Mouse (Mus musculus) liver, embryonic 14.5 days (tissue): ENCODE measurements at regions not wholly inside any gene's neighbourhood (a gene's known extent, or its start where the extent isn't known, plus 50 kb on each side); places are given as distances from the start of the nearest gene placed in this dataset.

Source experiments
- ATAC-seq: fragments of 200-750 bp; cut with Nextera tagmentation; 2 replicates; pipeline ENCODE4 v1.8.0; 2017; ENCODE audit warnings: moderate number of reproducible peaks, mild to moderate bottlenecking, moderate library complexity; ENCODE audit not compliant: insufficient read depth
- DNase-seq, 3 experiments: peaks; one replicate each; pipeline ENCODE4 v3.0.0-alpha.2; 2012 to 2013; ENCODE audit warnings: low read depth in 3 of 3, low spot score in 3 of 3
- H3K27ac ChIP-seq: fragments of 300-500 bp; sonication (generic); 2 replicates; pipeline ENCODE4 v1.5.1; 2014; ENCODE audit warnings: moderate library complexity, mild to moderate bottlenecking, control low read depth, inconsistent platforms
- H3K27me3 ChIP-seq: fragments of 300-500 bp; sonication (generic); 2 replicates; pipeline ENCODE4 v1.6.1; 2014; ENCODE audit warnings: mild to moderate bottlenecking, low read length, moderate library complexity; ENCODE audit not compliant: control insufficient read depth, insufficient read depth
- H3K36me3 ChIP-seq: fragments of 300-500 bp; sonication (generic); replicated peaks from 2 replicates; pipeline ENCODE4 v1.6.1; 2014; ENCODE audit warnings: low read depth; ENCODE audit not compliant: control insufficient read depth, insufficient read depth
- H3K4me1 ChIP-seq, 2 experiments: fragments of 200-500 bp in 1 of 2; fragments of 300-500 bp in 1 of 2; sonication (generic) in 1 of 2; replicated peaks; 2 replicates each; pipeline ENCODE4 v1.6.1; 2012 to 2014; ENCODE audit warnings: antibody characterized with exemption in 1 of 2, inconsistent platforms in 1 of 2, low read length in 1 of 2; ENCODE audit not compliant: control insufficient read depth in 2 of 2, insufficient read depth in 2 of 2
- H3K4me2 ChIP-seq: fragments of 300-500 bp; sonication (generic); 2 replicates; pipeline ENCODE4 v1.6.1; 2014; ENCODE audit warnings: low read depth, mild to moderate bottlenecking, control low read depth, moderate library complexity
- H3K4me3 ChIP-seq, 2 experiments: fragments of 200-500 bp in 1 of 2; fragments of 300-500 bp in 1 of 2; sonication (generic) in 1 of 2; 2 replicates each; pipeline ENCODE4 v1.5.1; 2012 to 2014; ENCODE audit warnings: low read depth in 2 of 2, low read length in 2 of 2, mild to moderate bottlenecking in 2 of 2, control low read depth in 1 of 2, inconsistent platforms in 1 of 2, moderate library complexity in 1 of 2; ENCODE audit not compliant: insufficient read depth in 1 of 2
- H3K9ac ChIP-seq: fragments of 300-500 bp; sonication (generic); replicated peaks from 2 replicates; pipeline ENCODE4 v1.6.1; 2014; ENCODE audit warnings: mild to moderate bottlenecking, control low read depth, moderate library complexity
- H3K9me3 ChIP-seq: fragments of 300-500 bp; sonication (generic); 2 replicates; pipeline ENCODE4 v1.6.1; 2016; ENCODE audit warnings: low read length, mixed read lengths; ENCODE audit not compliant: control insufficient read depth
- CTCF ChIP-seq: IDR thresholded peaks from 2 replicates; pipeline ENCODE4 v1.5.1; 2016; ENCODE audit warnings: antibody characterized with exemption, low read depth, control low read depth
- EP300 ChIP-seq: IDR thresholded peaks from 2 replicates; pipeline ENCODE4 v1.6.1; 2016; ENCODE audit warnings: antibody characterized with exemption, low read depth
- WGBS: fragments of 180-500 bp; shearing (Covaris S2); extraction: QIAGEN DNeasy Blood & Tissue Kit; methylation state at CpG from one replicate; pipeline ENCODE4 v1.1.7; 2014; ENCODE audit not compliant: insufficient replicate concordance; 5-methylcytosine and 5-hydroxymethylcytosine counted together

DNA sequence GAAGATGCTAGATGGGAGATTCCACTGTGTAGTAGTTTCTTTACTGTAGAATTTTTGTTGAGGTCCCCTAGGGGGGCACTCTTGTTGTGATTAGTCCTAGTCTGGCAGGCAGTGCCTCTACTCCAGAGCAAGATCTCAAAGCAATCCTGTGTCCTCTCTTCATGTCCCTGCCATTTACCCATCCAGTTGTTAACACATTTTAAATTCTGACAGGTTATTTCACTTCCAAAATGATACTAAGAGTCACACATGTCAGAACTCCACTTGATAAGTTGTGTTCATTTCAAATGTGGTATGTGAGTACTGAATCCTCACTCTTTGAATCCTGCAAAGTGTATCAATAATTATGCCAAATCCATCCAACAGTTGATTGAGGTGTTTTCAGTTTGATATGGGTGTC, 530.6 kb downstream of the Prkd1 start:
- no peak overlapping the region for H3K9ac ChIP-seq
- H3K4me3 ChIP-seq = no peak overlapping the region
- DNase-seq = no peak
- ATAC-seq = no peak
- TF ChIP-seq EP300 (no peak), CTCF (no peak)
- H3K27me3 ChIP-seq = no peaks in the 10 kb centered on the region
- H3K4me1 ChIP-seq = no peaks in the 10 kb centered on the region
- no peak overlapping the region for H3K27ac ChIP-seq
- H3K4me2 ChIP-seq = no peak overlapping the region
- H3K9me3 ChIP-seq = no peaks in the 10 kb centered on the region
- no peaks in the 10 kb centered on the region for H3K36me3 ChIP-seq

DNA sequence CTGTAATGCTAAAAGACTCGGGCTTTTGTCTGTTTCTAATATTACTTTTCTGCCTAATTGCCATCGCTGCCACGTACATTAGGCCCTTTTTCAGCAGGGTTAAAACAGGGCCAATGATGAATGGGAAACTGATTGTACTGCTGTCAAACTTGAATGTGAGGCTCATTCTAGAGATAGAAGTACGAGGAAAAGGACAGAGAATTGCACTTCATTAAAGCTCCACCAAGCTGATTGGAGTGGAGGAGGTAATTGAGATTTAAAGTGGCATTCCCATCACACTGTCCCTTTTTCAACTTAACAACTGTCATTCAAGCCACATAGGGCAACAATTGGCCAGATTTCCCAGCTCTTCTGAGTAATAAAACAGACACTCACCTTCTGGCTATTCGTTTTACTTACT, 526.8 kb downstream of the Prkd1 start:
- WGBS = 46% methylated on average over 5 of the region's 5 CpGs
- no peak for DNase-seq
- Histone ChIP-seq H3K4me1 (no peaks in the 10 kb centered on the region), H3K4me2 (no peak overlapping the region), H3K36me3 (no peaks in the 10 kb centered on the region), H3K27ac (no peak overlapping the region), H3K27me3 (no peaks in the 10 kb centered on the region), H3K9ac (no peak overlapping the region), H3K4me3 (no peak overlapping the region), H3K9me3 (no peaks in the 10 kb centered on the region)
- ATAC-seq = no peak
- no peak for TF ChIP-seq CTCF

DNA sequence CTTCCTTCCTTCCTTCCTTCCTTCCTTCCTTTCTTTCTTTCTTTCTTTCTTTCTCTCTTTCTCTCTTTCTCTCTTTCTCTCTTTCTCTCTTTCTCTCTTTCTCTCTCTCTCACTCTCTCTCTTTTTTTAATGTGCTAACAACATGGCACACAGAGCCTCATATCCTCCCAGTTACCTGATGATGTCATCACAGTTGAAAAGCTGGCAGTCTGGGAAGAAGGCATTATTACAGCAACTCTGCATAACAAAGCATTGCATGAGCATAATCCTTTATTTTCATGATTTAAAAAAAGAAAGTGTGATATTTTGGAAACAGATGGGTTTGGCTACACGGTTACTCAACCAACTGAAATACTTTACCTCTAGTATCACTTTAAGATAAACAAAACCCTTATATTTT, 525.9 kb downstream of the Prkd1 start:
- H3K9ac ChIP-seq = no peak overlapping the region
- H3K36me3 ChIP-seq = no peaks in the 10 kb centered on the region
- H3K27ac ChIP-seq = no peak overlapping the region
- H3K4me1 ChIP-seq = no peaks in the 10 kb centered on the region
- no peak for ATAC-seq
- WGBS = 54% methylated on average over 1 of the region's 1 CpGs
- no peak for DNase-seq
- no peaks in the 10 kb centered on the region for H3K27me3 ChIP-seq
- H3K4me3 ChIP-seq = no peak overlapping the region
- H3K9me3 ChIP-seq = no peaks in the 10 kb centered on the region
- H3K4me2 ChIP-seq = no peak overlapping the region
- TF ChIP-seq EP300 (no peak), CTCF (no peak)

DNA sequence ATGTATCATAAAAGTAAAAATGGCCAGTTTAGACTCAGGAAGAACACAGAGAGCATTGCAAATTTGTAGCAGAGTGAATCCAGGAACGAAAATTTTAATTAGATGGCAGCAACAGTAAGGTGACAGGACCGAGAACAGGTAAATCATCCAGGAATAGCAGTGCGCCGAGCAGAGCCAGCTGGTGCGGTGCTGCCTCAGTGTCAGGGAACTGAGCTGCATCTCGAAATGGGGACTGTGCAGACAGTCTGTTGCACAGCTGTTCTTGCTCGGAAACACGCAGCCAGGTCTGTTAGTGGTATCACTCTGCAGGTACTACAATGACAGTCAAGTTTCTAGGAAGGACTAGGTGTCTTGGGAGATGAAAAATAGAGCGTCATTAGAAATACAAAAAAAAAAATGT, 490.8 kb downstream of the Prkd1 start:
- H3K27me3 ChIP-seq = no peaks in the 10 kb centered on the region
- no peak overlapping the region for H3K27ac ChIP-seq
- H3K4me2 ChIP-seq = no peak overlapping the region
- H3K9ac ChIP-seq = no peak overlapping the region
- WGBS = 63% methylated on average over 9 of the region's 9 CpGs
- H3K4me1 ChIP-seq = no peaks in the 10 kb centered on the region
- H3K36me3 ChIP-seq = no peaks in the 10 kb centered on the region
- TF ChIP-seq CTCF (no peak), EP300 (no peak)
- no peak for ATAC-seq
- no peak for DNase-seq
- no peak overlapping the region for H3K4me3 ChIP-seq
- H3K9me3 ChIP-seq = no peaks in the 10 kb centered on the region

DNA sequence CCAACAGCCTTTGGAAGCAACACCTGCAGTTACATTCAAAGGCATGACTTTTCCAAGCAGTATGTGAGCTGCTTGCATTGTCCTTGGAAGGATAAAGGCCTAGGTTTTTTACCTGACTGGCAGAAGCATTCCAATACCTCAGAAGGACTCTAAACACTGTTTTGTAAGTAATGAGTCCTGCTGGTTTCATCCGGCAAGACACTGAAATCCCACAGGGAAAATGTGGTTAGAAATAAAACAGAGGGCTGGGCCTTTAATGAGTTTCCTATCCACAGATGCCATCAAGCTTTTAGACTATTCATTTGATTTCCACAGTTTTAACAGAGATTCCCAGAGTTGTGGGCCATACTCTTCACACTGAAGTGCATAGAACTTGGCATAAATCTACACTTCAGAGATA, 461.6 kb downstream of the Prkd1 start:
- TF ChIP-seq CTCF = no peak
- no peak for TF ChIP-seq EP300
- no peaks in the 10 kb centered on the region for H3K4me1 ChIP-seq
- H3K36me3 ChIP-seq = no peaks in the 10 kb centered on the region
- no peak for DNase-seq
- H3K9me3 ChIP-seq = no peaks in the 10 kb centered on the region
- no peak overlapping the region for H3K9ac ChIP-seq
- H3K27me3 ChIP-seq = no peaks in the 10 kb centered on the region
- ATAC-seq = no peak
- no peak overlapping the region for H3K4me3 ChIP-seq
- H3K4me2 ChIP-seq = no peak overlapping the region
- 58% methylated on average over 1 of the region's 1 CpGs for WGBS
- H3K27ac ChIP-seq = no peak overlapping the region

DNA sequence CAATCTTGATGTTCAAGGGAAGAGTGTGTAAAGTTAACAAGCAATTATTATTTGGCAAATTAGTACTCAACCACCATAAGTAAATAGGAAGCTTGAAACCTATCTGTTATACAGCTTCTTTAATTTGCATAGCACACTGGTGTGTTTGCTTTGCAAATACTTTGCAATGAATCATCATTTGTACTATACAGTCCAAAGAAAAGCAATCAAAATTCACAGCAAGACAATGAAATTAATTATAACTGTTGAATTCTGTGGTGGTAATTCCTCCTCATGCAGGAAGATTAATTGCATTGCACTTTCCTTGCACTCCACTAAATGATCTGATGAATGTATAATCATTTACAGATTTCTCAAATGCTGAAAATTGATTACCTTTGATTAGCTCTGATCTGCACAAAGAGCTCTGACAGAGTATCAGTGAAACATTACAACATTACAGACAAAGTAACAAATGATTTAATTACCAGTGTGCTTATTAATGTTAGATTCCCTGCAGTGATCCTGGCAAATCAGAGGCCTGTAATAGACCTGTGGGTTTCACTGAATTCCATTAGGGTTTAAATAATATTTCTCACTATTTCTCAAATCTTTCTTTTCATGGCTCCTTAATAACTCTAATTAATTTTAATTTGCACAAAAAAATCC, 457.9 kb downstream of the Prkd1 start:
- ATAC-seq = no peak
- Histone ChIP-seq H3K9ac (no peak overlapping the region), H3K27me3 (no peaks in the 10 kb centered on the region), H3K4me2 (no peak overlapping the region), H3K36me3 (no peaks in the 10 kb centered on the region), H3K4me1 (no peaks in the 10 kb centered on the region), H3K27ac (no peak overlapping the region), H3K9me3 (no peaks in the 10 kb centered on the region), H3K4me3 (no peak overlapping the region)
- no peak for TF ChIP-seq EP300
- no peak for DNase-seq
